Mouse (Mus musculus) liver, embryonic 14.5 days (tissue): Measurements from ENCODE around the gene Gm4450.

Experiments
- CTCF ChIP-seq: IDR thresholded peaks from 2 replicates; pipeline ENCODE4 v1.5.1; 2016; ENCODE audit warnings: antibody characterized with exemption, low read depth, control low read depth
- EP300 ChIP-seq: IDR thresholded peaks from 2 replicates; pipeline ENCODE4 v1.6.1; 2016; ENCODE audit warnings: antibody characterized with exemption, low read depth

DNA sequence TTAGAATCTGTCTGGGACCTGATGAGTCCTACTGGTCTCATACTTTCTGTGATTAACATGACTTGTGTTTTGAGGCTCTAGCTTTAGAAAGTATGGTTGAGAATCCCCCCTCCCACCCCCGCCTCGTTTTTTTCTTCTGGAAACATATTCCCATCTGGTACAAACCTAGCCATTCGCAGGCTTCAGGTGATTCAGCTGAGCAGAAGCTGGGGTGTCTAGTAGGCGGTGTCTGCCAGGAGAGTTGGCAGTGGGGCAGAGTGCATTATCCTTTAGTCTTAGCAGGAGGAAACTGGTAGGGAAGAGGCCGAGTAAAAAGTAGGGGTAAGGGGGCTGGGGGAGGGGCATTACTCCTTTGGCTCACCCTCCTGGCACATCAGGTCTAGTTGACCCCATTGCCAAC lies 30.2 kb downstream of the Gm4450 start:
- TF ChIP-seq CTCF = no peak
- no peak for TF ChIP-seq EP300
